Mouse (Mus musculus): ENCODE measurements around the gene Cd59b.
"Not testable (repeated sequence)": the region's sequence is repeated elsewhere in the genome, so short reads cannot be mapped to it uniquely, and the experiment has no call there.

DNA sequence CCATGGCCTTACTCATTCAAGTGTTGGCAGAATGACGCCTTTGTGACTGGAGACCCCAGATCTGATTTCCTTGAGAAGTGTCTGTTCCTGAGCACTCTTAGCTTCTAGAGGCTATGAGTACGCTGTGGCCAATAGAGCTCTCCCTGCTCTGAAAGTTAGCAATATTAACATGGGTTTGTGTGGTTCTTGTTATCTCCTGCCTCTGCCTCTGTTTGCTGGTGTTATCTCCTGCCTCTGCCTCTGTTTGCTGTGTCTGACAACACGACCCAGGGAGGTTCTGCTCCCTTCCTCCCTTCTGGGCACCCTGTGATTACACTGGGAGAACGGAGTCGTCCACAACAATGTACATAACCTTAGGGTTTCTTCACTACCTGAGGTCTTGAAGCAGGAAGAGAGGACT lies 8.6 kb downstream of the Cd59b start:
- not testable (repeated sequence) for TF ChIP-seq POLR2A (IDR thresholded peaks at IDR 0.05; ENCODE audit: borderline replicate concordance, extremely low read depth, low read depth, low read length); CTCF (IDR thresholded peaks at IDR 0.05; ENCODE audit: insufficient read depth, low read length)

All from lung, adult 2 months (tissue).